Mouse (Mus musculus) kidney, postnatal 10 days (tissue): ENCODE data around the gene Rcn1.

Experiments
- DNase-seq: peaks from one replicate; pipeline ENCODE4 v3.0.0; 2021; ENCODE audit warnings: mixed read lengths

The Rcn1 gene

GRCm38 (mm10) chr2:105392514-105392913 lies 6.6 kb downstream of the Rcn1 start:
- peak; percentile 40 for DNase-seq

GRCm38 (mm10) chr2:105391414-105391784 lies 7.7 kb downstream of the Rcn1 start:
- no peak for DNase-seq

- DNase-seq, result no peak
Observed at GRCm38 (mm10) chr2:105390653-105391413, 8.3 kb downstream of the Rcn1 start.

GRCm38 (mm10) chr2:105389007-105389890 lies 9.9 kb downstream of the Rcn1 start:
- DNase-seq, result peak; percentile 34

GRCm38 (mm10) chr2:105386418-105386817 lies 12.7 kb downstream of the Rcn1 start:
- no peak for DNase-seq

GRCm38 (mm10) chr2:105384998-105385397 lies 14.1 kb downstream of the Rcn1 start:
- no peak for DNase-seq

GRCm38 (mm10) chr2:105383063-105383462 lies 16.1 kb downstream of the Rcn1 start:
- DNase-seq, result no peak

- no peak for DNase-seq
Observed at GRCm38 (mm10) chr2:105380757-105381319, 18.3 kb downstream of the Rcn1 start.

- no peak for DNase-seq
Observed at GRCm38 (mm10) chr2:105379682-105380081, 19.4 kb downstream of the Rcn1 start.

- no peak for DNase-seq
Observed at GRCm38 (mm10) chr2:105375705-105376104, 23.4 kb downstream of the Rcn1 start.

- no peak for DNase-seq
Observed at GRCm38 (mm10) chr2:105375261-105375660, 23.9 kb downstream of the Rcn1 start.

GRCm38 (mm10) chr2:105373658-105374057 lies 25.5 kb downstream of the Rcn1 start:
- DNase-seq, result no peak

- peak; percentile 17 for DNase-seq
Observed at GRCm38 (mm10) chr2:105372727-105373126, 26.4 kb downstream of the Rcn1 start.

GRCm38 (mm10) chr2:105372156-105372555 lies 27.0 kb downstream of the Rcn1 start:
- DNase-seq, result no peak

GRCm38 (mm10) chr2:105370698-105371097 lies 28.4 kb downstream of the Rcn1 start:
- DNase-seq, result no peak

- no peak for DNase-seq
Observed at GRCm38 (mm10) chr2:105370240-105370639, 28.9 kb downstream of the Rcn1 start.

- peak; percentile 13 for DNase-seq
Observed at GRCm38 (mm10) chr2:105367623-105368022, 31.5 kb downstream of the Rcn1 start.

- DNase-seq, result no peak
Observed at GRCm38 (mm10) chr2:105358040-105358439, 41.1 kb downstream of the Rcn1 start.

GRCm38 (mm10) chr2:105356791-105357190 lies 42.3 kb downstream of the Rcn1 start:
- DNase-seq, result no peak

- no peak for DNase-seq
Observed at GRCm38 (mm10) chr2:105348886-105349285, 50.2 kb downstream of the Rcn1 start.

GRCm38 (mm10) chr2:105339993-105340392 lies 59.1 kb downstream of the Rcn1 start:
- no peak for DNase-seq

- DNase-seq, result no peak
Observed at GRCm38 (mm10) chr2:105337171-105337875, 61.8 kb downstream of the Rcn1 start.
